Mouse (Mus musculus) c-Kit-positive CD71-negative TER-119-negative erythroid progenitor cells, embryonic 14.5 days (primary cell): ENCODE measurements at regions not wholly inside any gene's neighbourhood (a gene's known extent, or its start where the extent isn't known, plus 50 kb on each side); places are given as distances from the start of the nearest gene placed in this dataset.
A peak's percentile ranks its signal among the peaks of the same experiment; 100 is the strongest.

Experiments
- DNase-seq: peaks from one replicate; pipeline ENCODE4 v3.0.0-alpha.2; 2013; ENCODE audit warnings: low read depth

GRCm38 (mm10) chr10:92232081-92232480, 490.1 kb downstream of the Nedd1 start:
- DNase-seq, result no peak

- DNase-seq, result no peak
Observed at GRCm38 (mm10) chr10:92225818-92226217, 496.4 kb downstream of the Nedd1 start.

- DNase-seq, result no peak
Observed at GRCm38 (mm10) chr10:92225071-92225470, 497.1 kb downstream of the Nedd1 start.

- DNase-seq, result no peak
Observed at GRCm38 (mm10) chr10:92219310-92219709, 502.9 kb downstream of the Nedd1 start.

- DNase-seq, result no peak
Observed at GRCm38 (mm10) chr10:92170856-92171255, 551.4 kb downstream of the Nedd1 start.

GRCm38 (mm10) chr10:92166057-92166456, 556.2 kb downstream of the Nedd1 start:
- no peak for DNase-seq

- DNase-seq, result no peak
Observed at GRCm38 (mm10) chr10:92164991-92165390, 557.2 kb downstream of the Nedd1 start.

GRCm38 (mm10) chr10:92164648-92164960, 557.6 kb downstream of the Nedd1 start:
- no peak for DNase-seq

GRCm38 (mm10) chr10:92163851-92164647, 558.2 kb downstream of the Nedd1 start:
- DNase-seq, result no peak

GRCm38 (mm10) chr10:92163071-92163504, 559.1 kb downstream of the Nedd1 start:
- no peak for DNase-seq

GRCm38 (mm10) chr10:92162473-92163011, 559.7 kb downstream of the Nedd1 start:
- DNase-seq, result peak; percentile 5

GRCm38 (mm10) chr10:92161501-92161900, 560.7 kb downstream of the Nedd1 start:
- no peak for DNase-seq

- DNase-seq, result no peak
Observed at GRCm38 (mm10) chr10:92146263-92146662, 576.0 kb downstream of the Nedd1 start.

GRCm38 (mm10) chr10:92135521-92135920, 586.7 kb downstream of the Nedd1 start:
- DNase-seq, result no peak

GRCm38 (mm10) chr10:92112790-92113189, 609.4 kb downstream of the Nedd1 start:
- no peak for DNase-seq

- DNase-seq, result no peak
Observed at GRCm38 (mm10) chr10:92106331-92106730, 615.9 kb downstream of the Nedd1 start.

- DNase-seq, result no peak
Observed at GRCm38 (mm10) chr10:92103887-92104286, 618.3 kb downstream of the Nedd1 start.

GRCm38 (mm10) chr10:92102755-92103154, 619.5 kb downstream of the Nedd1 start:
- no peak for DNase-seq

GRCm38 (mm10) chr10:92097562-92097961, 624.7 kb downstream of the Nedd1 start:
- no peak for DNase-seq

GRCm38 (mm10) chr10:92097081-92097480, 625.1 kb downstream of the Nedd1 start:
- no peak for DNase-seq

- no peak for DNase-seq
Observed at GRCm38 (mm10) chr10:92091480-92092395, 630.5 kb downstream of the Nedd1 start.

- no peak for DNase-seq
Observed at GRCm38 (mm10) chr10:92082111-92082510, 640.1 kb downstream of the Nedd1 start.

GRCm38 (mm10) chr10:92081199-92081598, 641.0 kb downstream of the Nedd1 start:
- DNase-seq, result no peak
